Mouse (Mus musculus): Measurements from ENCODE around the gene Armc12. TPM values are rescaled to one million over a fixed set of nuclear protein-coding genes. Genes with fewer than 3 reads are reported as not detected.

Gene Armc12
- not detected for total RNA-seq (2021)

DNA sequence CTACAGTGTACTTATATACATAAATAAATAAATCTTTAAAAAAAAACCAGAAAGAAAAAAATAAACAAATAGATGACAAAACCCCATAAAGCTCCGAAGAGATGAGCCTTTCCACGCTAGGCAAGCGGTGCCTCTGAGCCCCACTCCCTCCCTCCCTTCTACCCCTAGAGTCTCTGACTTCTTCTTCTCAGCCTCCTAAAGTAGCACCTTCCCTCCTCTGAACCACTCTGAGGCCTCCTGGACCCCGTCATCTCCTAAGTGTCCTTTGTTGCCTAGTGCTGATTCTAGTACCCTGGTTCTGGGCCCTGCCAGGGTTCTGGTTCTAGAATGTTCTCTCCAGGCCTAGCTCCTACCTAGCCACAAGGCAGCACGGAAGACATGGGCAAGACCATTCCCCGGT, at the start of gene Armc12:
Gene Armc12 (plus strand): TSS at position 301 of the 400 bp plus-strand sequence.
- DNase-seq = no peak

- DNase-seq = peak; percentile 21 to 34
These were observed 45.7 kb upstream of the Armc12 start for GRCm38 (mm10) chr17:28484704-28485445.

DNA sequence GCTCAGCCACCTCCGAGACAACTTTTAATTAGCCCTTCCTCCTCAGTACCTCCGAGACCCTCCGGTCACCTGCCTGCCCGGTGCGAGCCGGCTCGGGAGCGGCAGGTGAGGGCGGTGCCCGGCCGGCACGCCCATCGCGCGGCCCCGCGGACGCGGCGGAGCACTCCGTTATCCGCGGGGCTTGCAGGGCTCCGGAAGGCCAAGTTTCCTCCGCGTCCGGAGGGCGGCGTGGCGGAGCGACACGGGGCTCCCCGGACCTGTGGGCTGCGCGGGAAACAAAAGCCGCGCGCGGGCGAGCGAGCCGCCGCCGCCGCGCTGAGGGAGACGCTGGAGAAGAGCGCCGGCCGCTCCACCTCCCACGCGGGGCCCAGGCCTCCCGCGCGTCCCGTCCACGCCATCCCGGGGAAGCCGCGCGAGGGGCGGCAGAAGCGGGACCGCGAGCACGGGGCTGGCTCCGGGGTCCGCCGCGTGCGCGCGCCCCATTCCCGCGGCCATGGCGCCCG, 45.1 kb upstream of the Armc12 start:
- peak; percentile 33 to 34 for DNase-seq

- peak; percentile 96 to 99 for DNase-seq
These were observed 44.6 kb upstream of the Armc12 start for GRCm38 (mm10) chr17:28485977-28486400.

- DNase-seq = no peak
These were observed 43.9 kb upstream of the Armc12 start for GRCm38 (mm10) chr17:28486720-28487119.

GRCm38 (mm10) chr17:28487584-28488257, 42.9 kb upstream of the Armc12 start:
- no peak for DNase-seq

GRCm38 (mm10) chr17:28488258-28489013, 42.2 kb upstream of the Armc12 start:
- no peak for DNase-seq

- no peak for DNase-seq
These were observed 39.4 kb upstream of the Armc12 start for GRCm38 (mm10) chr17:28491035-28491770.

DNA sequence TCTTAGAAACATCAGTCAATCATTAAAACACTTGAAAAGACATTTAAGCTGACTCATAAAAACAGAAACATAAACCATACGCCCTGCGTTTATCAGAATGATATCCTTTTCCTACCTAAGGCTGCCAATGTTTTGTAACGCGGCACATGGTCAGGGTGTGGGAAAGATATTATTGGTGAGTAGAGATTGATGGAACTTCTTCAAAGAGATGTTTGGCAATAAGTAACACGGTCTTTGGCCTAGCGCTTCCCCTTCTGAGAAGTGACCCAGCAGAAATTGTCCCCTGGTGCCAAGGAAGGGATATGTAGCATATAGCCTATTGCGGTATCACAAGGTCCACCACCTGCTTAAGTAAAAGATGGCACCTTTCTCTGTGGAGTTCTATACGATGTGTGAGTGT, 34.8 kb upstream of the Armc12 start:
- DNase-seq = no peak

- no peak for DNase-seq
These were observed 31.4 kb upstream of the Armc12 start for GRCm38 (mm10) chr17:28499190-28499589.

GRCm38 (mm10) chr17:28500465-28500864, 30.1 kb upstream of the Armc12 start:
- no peak for DNase-seq

GRCm38 (mm10) chr17:28502196-28502821, 28.3 kb upstream of the Armc12 start:
- DNase-seq = no peak

DNA sequence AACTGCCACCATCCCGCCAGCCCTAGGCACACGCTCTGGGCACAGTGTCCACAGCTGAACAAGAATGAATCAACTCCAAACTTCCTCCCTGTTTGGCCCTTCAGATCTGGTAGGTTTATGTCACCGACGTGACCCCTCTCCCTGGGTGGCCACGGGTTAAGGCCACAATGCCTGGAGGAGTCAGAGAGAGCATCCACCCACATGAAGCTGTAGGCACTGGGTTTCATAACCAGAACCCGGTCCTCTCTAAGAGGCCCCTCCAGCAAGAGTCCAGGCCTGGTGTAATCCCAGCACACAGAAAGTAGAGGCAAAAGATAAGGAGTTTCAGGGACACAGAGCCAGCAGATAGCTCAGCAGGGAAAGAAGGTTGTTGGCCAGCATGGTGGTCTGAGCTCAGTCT, 26.4 kb upstream of the Armc12 start:
- no peak for DNase-seq

DNA sequence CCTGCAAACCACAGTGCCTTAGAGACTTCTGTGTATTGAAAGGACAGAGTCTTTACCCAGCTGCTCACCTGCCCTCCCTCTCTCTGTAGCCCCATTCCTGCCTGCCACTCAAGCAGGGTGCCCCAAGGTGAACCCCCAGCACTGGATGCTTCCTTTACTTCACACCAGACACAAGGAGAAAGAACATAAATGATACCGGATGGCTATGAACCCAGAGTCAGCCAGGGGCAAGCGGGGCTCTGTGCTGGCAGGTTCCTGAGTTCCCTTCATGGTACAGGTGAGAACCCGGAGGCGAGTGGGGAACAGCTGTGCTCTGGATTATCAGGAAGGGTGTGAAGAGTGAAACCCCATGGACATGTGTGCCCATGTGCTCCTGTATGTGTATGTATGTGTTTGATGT, 25.0 kb upstream of the Armc12 start:
- DNase-seq = no peak

DNA sequence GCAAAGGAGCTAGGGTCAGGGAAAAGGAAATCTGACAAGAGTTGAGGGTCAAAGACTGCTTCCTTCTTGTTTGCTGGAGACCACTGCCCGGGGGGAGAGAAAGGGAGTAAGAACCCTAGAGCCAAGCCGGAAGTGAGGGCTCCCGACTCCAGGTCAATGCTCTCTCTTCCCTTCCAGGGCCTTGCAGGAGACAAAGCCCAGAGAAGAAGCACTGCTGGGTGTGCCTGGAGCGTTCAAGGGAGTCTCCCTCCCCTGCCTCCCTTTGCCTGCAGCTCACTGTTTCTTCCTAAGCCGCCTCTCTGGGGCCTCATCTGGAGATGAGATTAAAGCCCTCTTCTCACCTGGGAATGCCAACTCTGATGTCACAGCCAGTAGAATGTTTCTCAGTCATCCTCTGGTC, 23.7 kb upstream of the Armc12 start:
- DNase-seq = no peak

DNA sequence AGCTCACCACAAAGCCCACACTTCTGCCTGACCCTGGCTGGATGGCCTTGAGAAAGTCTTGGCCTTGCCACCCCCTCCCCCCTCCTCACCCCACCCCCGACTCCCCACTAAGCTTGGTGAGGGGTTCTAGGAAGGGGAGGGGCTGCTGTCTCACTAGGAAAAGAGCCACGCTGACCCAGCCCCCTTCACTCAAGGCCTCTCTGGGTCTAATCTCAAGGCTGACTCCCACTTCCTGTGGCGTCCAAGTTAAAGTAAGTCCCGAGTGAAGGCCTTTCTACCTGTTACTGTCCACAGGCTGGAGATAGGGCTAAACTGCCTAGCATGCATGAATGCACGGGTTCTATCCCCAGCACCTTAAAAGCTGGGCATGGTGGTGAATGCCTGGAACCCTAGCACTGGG, 23.1 kb upstream of the Armc12 start:
- DNase-seq = no peak

DNA sequence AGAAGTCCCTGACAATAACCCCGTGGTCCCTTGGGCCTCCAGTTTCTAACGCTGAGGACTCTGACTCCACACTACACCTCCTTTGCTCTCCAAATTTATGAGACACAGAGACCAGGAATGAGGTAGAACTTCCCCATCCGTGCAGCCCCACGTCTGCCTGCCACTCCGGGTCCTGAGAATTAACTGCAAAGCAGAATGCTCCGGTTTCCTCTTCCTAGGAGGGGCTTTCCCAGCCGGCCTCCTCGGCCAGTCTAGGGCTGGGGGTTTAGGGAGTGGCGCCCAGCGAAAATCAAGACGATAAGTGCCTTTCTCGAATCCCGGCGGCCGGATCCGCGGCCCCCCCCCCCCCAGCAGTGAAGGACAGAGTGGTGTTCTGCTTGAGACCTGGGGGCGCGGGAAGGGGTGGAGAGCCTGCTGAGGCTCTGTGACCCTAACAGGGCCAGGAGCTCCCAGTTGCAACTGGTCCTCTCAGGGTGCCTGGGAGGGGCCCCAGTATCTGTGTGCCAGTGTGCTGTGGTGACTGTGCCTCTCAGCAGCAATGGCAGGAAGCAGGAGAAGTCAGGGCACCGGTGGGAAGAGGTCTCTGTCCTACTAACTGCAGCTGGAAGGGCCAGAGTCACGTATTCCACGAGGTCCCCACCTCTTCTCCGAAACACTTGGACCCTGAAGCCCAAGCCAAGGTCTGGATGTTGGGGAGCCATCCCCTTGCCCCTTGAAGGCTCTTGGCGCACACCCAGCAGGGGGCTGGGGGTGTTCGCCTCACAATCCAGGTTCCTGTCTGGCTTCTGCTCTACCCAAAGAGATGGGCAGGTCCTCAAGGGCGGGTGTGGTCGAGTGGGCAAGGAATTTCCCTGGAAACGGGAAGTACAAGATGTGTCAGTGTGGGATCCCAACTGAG, 19.9 kb upstream of the Armc12 start:
- no peak for DNase-seq

- DNase-seq = no peak
These were observed 18.7 kb upstream of the Armc12 start for GRCm38 (mm10) chr17:28511616-28512541.

DNA sequence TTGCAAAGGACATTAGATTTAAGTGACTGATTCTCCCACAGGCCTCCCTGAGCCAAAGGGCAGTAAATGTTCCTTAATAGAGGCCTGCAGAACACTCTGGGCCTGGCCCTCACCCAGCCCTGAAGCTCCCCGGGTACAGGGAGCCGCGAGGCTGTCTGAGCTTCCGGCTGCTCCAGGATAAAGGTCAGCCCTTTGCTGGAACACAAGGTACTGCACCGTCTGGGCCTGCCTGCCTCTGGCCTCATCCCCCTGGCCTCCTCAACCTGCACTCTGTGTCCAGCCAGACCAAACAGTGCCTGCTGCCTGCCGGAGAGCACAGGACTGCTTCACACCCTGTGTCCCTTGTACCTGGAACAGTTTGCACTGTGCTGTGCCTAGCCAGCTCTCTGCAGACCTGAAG, 17.9 kb upstream of the Armc12 start:
- no peak for DNase-seq

DNA sequence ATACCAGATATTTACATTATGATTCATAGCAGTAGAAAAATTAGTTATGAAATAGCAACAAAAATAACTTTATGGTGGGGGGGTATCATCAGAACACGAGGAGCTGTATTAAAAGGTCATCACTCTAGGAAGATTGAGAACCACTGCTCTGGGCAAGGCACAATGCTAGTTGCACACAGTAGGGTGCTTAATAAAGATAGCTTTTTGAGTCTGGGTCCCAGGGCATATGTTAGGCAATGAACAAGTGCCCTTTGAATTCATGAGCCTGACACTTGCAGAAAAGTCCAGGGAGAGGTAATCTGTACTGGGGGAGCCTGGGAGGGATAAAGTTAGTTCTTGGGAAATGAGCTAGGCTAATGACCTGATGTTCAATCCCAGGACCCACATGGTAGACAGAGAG, 17.3 kb upstream of the Armc12 start:
- DNase-seq = no peak

Measured in layer of hippocampus, postnatal 36 days (tissue).